Mouse (Mus musculus) lung, postnatal 14 days (tissue): ENCODE data around the gene Nenf.

Source experiments
- DNase-seq: peaks from one replicate; pipeline ENCODE4 v3.0.0; 2021

The Nenf gene

GRCm38 (mm10) chr1:191317591-191318196, at the start of gene Nenf:
TSS of gene Nenf (minus strand) at chr1:191318194.
- peak; percentile 82 for DNase-seq

- peak; percentile 41 for DNase-seq
Observed at GRCm38 (mm10) chr1:191364477-191364876, 46.5 kb upstream of the Nenf start.

- DNase-seq: no peak
Observed at GRCm38 (mm10) chr1:191362412-191362811, 44.4 kb upstream of the Nenf start.

- DNase-seq: no peak
Observed at GRCm38 (mm10) chr1:191359478-191359877, 41.5 kb upstream of the Nenf start.

GRCm38 (mm10) chr1:191356936-191357335, 38.9 kb upstream of the Nenf start:
- no peak for DNase-seq

- no peak for DNase-seq
Observed at GRCm38 (mm10) chr1:191353836-191354235, 35.8 kb upstream of the Nenf start.

- peak; percentile 77 for DNase-seq
Observed at GRCm38 (mm10) chr1:191352786-191353488, 34.9 kb upstream of the Nenf start.

- DNase-seq: no peak
Observed at GRCm38 (mm10) chr1:191350355-191350754, 32.4 kb upstream of the Nenf start.

GRCm38 (mm10) chr1:191349486-191350037, 31.6 kb upstream of the Nenf start:
- DNase-seq: no peak

GRCm38 (mm10) chr1:191348996-191349395, 31.0 kb upstream of the Nenf start:
- no peak for DNase-seq

- DNase-seq: no peak
Observed at GRCm38 (mm10) chr1:191348592-191348991, 30.6 kb upstream of the Nenf start.

GRCm38 (mm10) chr1:191347602-191348001, 29.6 kb upstream of the Nenf start:
- no peak for DNase-seq

- no peak for DNase-seq
Observed at GRCm38 (mm10) chr1:191340530-191340929, 22.5 kb upstream of the Nenf start.

- DNase-seq: no peak
Observed at GRCm38 (mm10) chr1:191339876-191340275, 21.9 kb upstream of the Nenf start.

GRCm38 (mm10) chr1:191334500-191334899, 16.5 kb upstream of the Nenf start:
- DNase-seq: no peak

GRCm38 (mm10) chr1:191330356-191330755, 12.4 kb upstream of the Nenf start:
- no peak for DNase-seq

- no peak for DNase-seq
Observed at GRCm38 (mm10) chr1:191328019-191328441, 10.0 kb upstream of the Nenf start.

- DNase-seq: no peak
Observed at GRCm38 (mm10) chr1:191327258-191327657, 9.3 kb upstream of the Nenf start.

GRCm38 (mm10) chr1:191326233-191326882, 8.4 kb upstream of the Nenf start:
- DNase-seq: peak; percentile 59

GRCm38 (mm10) chr1:191325726-191326232, 7.8 kb upstream of the Nenf start, which contains the start of gene Tmem206:
TSS of gene Tmem206 (plus strand) at chr1:191325912.
- DNase-seq: peak; percentile 96

GRCm38 (mm10) chr1:191324733-191325590, 7.0 kb upstream of the Nenf start:
- no peak for DNase-seq

- DNase-seq: no peak
Observed at GRCm38 (mm10) chr1:191323381-191323780, 5.4 kb upstream of the Nenf start.
